Mouse (Mus musculus) hindbrain, embryonic 14.5 days (tissue): ENCODE results near the gene Srsf10. TPM values are rescaled to one million over a fixed set of nuclear protein-coding genes. Genes with fewer than 3 reads are reported as not detected.

Experiments used
- ATAC-seq: fragments of 200-750 bp; cut with Nextera tagmentation; 2 replicates; pipeline ENCODE4 v1.8.0; 2017; ENCODE audit warnings: moderate number of reproducible peaks, mild to moderate bottlenecking, moderate TSS enrichment, moderate library complexity; ENCODE audit not compliant: low FRiP score
- DNase-seq: peaks from one replicate; pipeline ENCODE4 v3.0.0-alpha.2; 2015; ENCODE audit warnings: low spot score
- H3K27ac ChIP-seq: fragments of 300-500 bp; sonication (generic); 2 replicates; pipeline ENCODE4 v1.5.1; 2014; ENCODE audit warnings: mild to moderate bottlenecking, moderate library complexity
- H3K27me3 ChIP-seq: fragments of 300-500 bp; sonication (generic); 2 replicates; pipeline ENCODE4 v1.6.1; 2014; ENCODE audit warnings: mild to moderate bottlenecking, low read length, mixed read lengths; ENCODE audit not compliant: control insufficient read depth, insufficient read depth
- H3K36me3 ChIP-seq: fragments of 300-500 bp; sonication (generic); replicated peaks from 2 replicates; pipeline ENCODE4 v1.6.1; 2014; ENCODE audit not compliant: control insufficient read depth, insufficient read depth
- H3K4me1 ChIP-seq: fragments of 300-500 bp; sonication (generic); replicated peaks from 2 replicates; pipeline ENCODE4 v1.6.1; 2014; ENCODE audit warnings: antibody characterized with exemption, low read length, mixed read lengths; ENCODE audit not compliant: control insufficient read depth, insufficient read depth
- H3K4me2 ChIP-seq: fragments of 300-500 bp; sonication (generic); replicated peaks from 2 replicates; pipeline ENCODE4 v1.6.1; 2014; ENCODE audit warnings: mild to moderate bottlenecking, moderate library complexity
- H3K4me3 ChIP-seq: fragments of 300-500 bp; sonication (generic); replicated peaks from 2 replicates; pipeline ENCODE4 v1.5.1; 2014; ENCODE audit warnings: mild to moderate bottlenecking, low read length
- H3K9ac ChIP-seq: fragments of 300-500 bp; sonication (generic); 2 replicates; pipeline ENCODE4 v1.6.1; 2014
- H3K9me3 ChIP-seq: fragments of 300-500 bp; sonication (generic); 2 replicates; pipeline ENCODE4 v1.6.1; 2016; ENCODE audit warnings: low read length; ENCODE audit not compliant: control insufficient read depth
- WGBS: fragments of 180-500 bp; shearing (Covaris S2); extraction: QIAGEN DNeasy Blood & Tissue Kit; methylation state at CpG from one replicate; pipeline ENCODE4 v1.1.7; 2014; 5-methylcytosine and 5-hydroxymethylcytosine counted together
- polyA plus RNA-seq: library from polyadenylated mRNA; unstranded; fragments of >200 nt; fragmentation: Nextera tagmentation; extraction: Ambion mirVana; gene quantifications from 2 replicates; pipeline ENCODE4 v1.2.1, GENCODE M21; 2014

Srsf10 gene
- polyA plus RNA-seq, 1 experiment from 2014 or later, result 200 TPM

GRCm38 (mm10) chr4:135872015-135872414, 16.5 kb downstream of the Srsf10 start:
- peak overlapping the region; percentile 74 for H3K4me3 ChIP-seq
- DNase-seq, result no peak
- no peak for ATAC-seq
- WGBS, result 51% methylated on average over 3 of the region's 3 CpGs
- H3K27me3 ChIP-seq, result no peaks in the 10 kb centered on the region
- no peaks in the 10 kb centered on the region for H3K9me3 ChIP-seq
- peak overlapping the region; percentile 92 for H3K9ac ChIP-seq
- no peak overlapping the region for H3K27ac ChIP-seq
- H3K4me1 ChIP-seq, result peaks cover 45% of the 10 kb centered on the region
- H3K36me3 ChIP-seq, result peaks cover 31% of the 10 kb centered on the region
- peak overlapping the region; percentile 78 for H3K4me2 ChIP-seq

- Histone ChIP-seq H3K9ac (peak overlapping the region; percentile 92), H3K27ac (peak overlapping the region; percentile 99), H3K9me3 (no peaks in the 10 kb centered on the region), H3K27me3 (no peaks in the 10 kb centered on the region), H3K4me2 (peak overlapping the region; percentile 78), H3K4me1 (peaks cover 46% of the 10 kb centered on the region), H3K4me3 (peak overlapping the region; percentile 74), H3K36me3 (peaks cover 31% of the 10 kb centered on the region)
- ATAC-seq (no peak), DNase-seq (no peak)
- WGBS, result 9% methylated on average over 17 of the region's 17 CpGs
Measured at GRCm38 (mm10) chr4:135872589-135873391, 17.2 kb downstream of the Srsf10 start.

- Histone ChIP-seq H3K4me2 (peak within 1 kb of the TSS; percentile 78), H3K27me3 (no peaks in the 10 kb centered on the region), H3K9me3 (no peaks in the 10 kb centered on the region), H3K9ac (peak within 1 kb of the TSS; percentile 92), H3K36me3 (peaks cover 31% of the 10 kb centered on the region), H3K4me3 (peak within 1 kb of the TSS; percentile 74), H3K4me1 (peaks cover 46% of the 10 kb centered on the region), H3K27ac (peak within 1 kb of the TSS; percentile 99)
- peak; percentile 89 for DNase-seq
- peak; percentile 97 for ATAC-seq
- WGBS, result under 1% methylated on average over 54 of the region's 60 CpGs
Measured at GRCm38 (mm10) chr4:135873526-135874202, 18.1 kb downstream of the Srsf10 start, which contains the start of gene Pnrc2. TSS of gene Pnrc2 (minus strand) at chr4:135873850.

- WGBS, result 77% methylated on average over 10 of the region's 10 CpGs
Measured at GRCm38 (mm10) chr4:135874564-135875535, 19.3 kb downstream of the Srsf10 start.

GRCm38 (mm10) chr4:135875546-135875945, 20.0 kb downstream of the Srsf10 start:
- ATAC-seq (no peak), DNase-seq (no peak)
- no peaks in the 10 kb centered on the region for H3K9me3 ChIP-seq
- H3K36me3 ChIP-seq, result peaks cover 19% of the 10 kb centered on the region
- H3K4me2 ChIP-seq, result no peak overlapping the region
- H3K27me3 ChIP-seq, result no peaks in the 10 kb centered on the region
- WGBS, result 30% methylated on average over 7 of the region's 7 CpGs
- H3K9ac ChIP-seq, result no peak overlapping the region
- peaks cover 44% of the 10 kb centered on the region for H3K4me1 ChIP-seq
- no peak overlapping the region for H3K4me3 ChIP-seq
- H3K27ac ChIP-seq, result no peak overlapping the region

More at GRCm38 (mm10) chr4:135874564-135875535, 19.3 kb downstream of the Srsf10 start:
- H3K9ac ChIP-seq, result peak overlapping the region; percentile 92; the same call in 1 of the 2 replicates
- H3K36me3 ChIP-seq, result peaks cover 22% of the 10 kb centered on the region
- H3K4me2 ChIP-seq, result peak overlapping the region; percentile 78
- H3K27me3 ChIP-seq, result no peaks in the 10 kb centered on the region
- H3K9me3 ChIP-seq, result no peaks in the 10 kb centered on the region
- H3K4me3 ChIP-seq, result no peak overlapping the region; the same call in 1 of the 2 replicates
- DNase-seq, result no peak
- no peak for ATAC-seq
- H3K27ac ChIP-seq, result peak overlapping the region; percentile 99
- peaks cover 46% of the 10 kb centered on the region for H3K4me1 ChIP-seq

GRCm38 (mm10) chr4:135875991-135876582, 20.5 kb downstream of the Srsf10 start:
- Histone ChIP-seq H3K9ac (no peak overlapping the region; the same call in 1 of the 2 replicates), H3K4me1 (peaks cover 39% of the 10 kb centered on the region), H3K4me3 (no peak overlapping the region), H3K36me3 (peaks cover 14% of the 10 kb centered on the region), H3K9me3 (no peaks in the 10 kb centered on the region), H3K4me2 (peak overlapping the region; percentile 44), H3K27me3 (no peaks in the 10 kb centered on the region), H3K27ac (no peak overlapping the region)
- ATAC-seq, result no peak
- no peak for DNase-seq
- 4% methylated on average over 9 of the region's 9 CpGs for WGBS

- peaks cover 36% of the 10 kb centered on the region for H3K4me1 ChIP-seq
- DNase-seq (peak; percentile 45), ATAC-seq (no peak)
- H3K27ac ChIP-seq, result no peak overlapping the region
- H3K4me2 ChIP-seq, result peak overlapping the region; percentile 44
- peaks cover 11% of the 10 kb centered on the region for H3K36me3 ChIP-seq
- H3K9ac ChIP-seq, result peak overlapping the region; percentile 32; the same call in 1 of the 2 replicates
- no peaks in the 10 kb centered on the region for H3K9me3 ChIP-seq
- WGBS, result 2% methylated on average over 16 of the region's 16 CpGs
- H3K27me3 ChIP-seq, result no peaks in the 10 kb centered on the region
- H3K4me3 ChIP-seq, result no peak overlapping the region; the same call in 1 of the 2 replicates
Measured at GRCm38 (mm10) chr4:135876583-135877020, 21.1 kb downstream of the Srsf10 start.

GRCm38 (mm10) chr4:135877742-135878141, 22.2 kb downstream of the Srsf10 start:
- peak; percentile 51 for DNase-seq
- Histone ChIP-seq H3K9me3 (no peaks in the 10 kb centered on the region), H3K4me1 (peaks cover 27% of the 10 kb centered on the region; the same call in 1 of the 2 replicates), H3K36me3 (no peaks in the 10 kb centered on the region), H3K4me2 (no peak overlapping the region), H3K27me3 (no peaks in the 10 kb centered on the region), H3K4me3 (no peak overlapping the region), H3K27ac (no peak overlapping the region), H3K9ac (no peak overlapping the region)
- 79% methylated on average over 2 of the region's 2 CpGs for WGBS
- ATAC-seq, result no peak
